Mouse (Mus musculus) kidney, embryonic 14.5 days (tissue): Measurements from ENCODE around the gene Hnrnpul2. TPM values are rescaled to one million over a fixed set of nuclear protein-coding genes. Genes with fewer than 3 reads are reported as not detected.

Source experiments
- ATAC-seq: fragments of 200-750 bp; cut with Nextera tagmentation; 2 replicates; pipeline ENCODE4 v1.8.0; 2017; ENCODE audit warnings: moderate number of reproducible peaks, mild to moderate bottlenecking, moderate TSS enrichment, moderate library complexity; ENCODE audit not compliant: low FRiP score, low TSS enrichment
- H3K27ac ChIP-seq: fragments of 300-500 bp; sonication (generic); 2 replicates; pipeline ENCODE4 v1.5.1; 2014; ENCODE audit warnings: low read depth, mild to moderate bottlenecking, low read length, moderate library complexity, mixed read lengths
- H3K27me3 ChIP-seq: fragments of 300-500 bp; sonication (generic); 2 replicates; pipeline ENCODE4 v1.6.1; 2014; ENCODE audit warnings: mild to moderate bottlenecking, low read length; ENCODE audit not compliant: control insufficient read depth, insufficient read depth
- H3K36me3 ChIP-seq: fragments of 300-500 bp; sonication (generic); 2 replicates; pipeline ENCODE4 v1.6.1; 2014; ENCODE audit warnings: low read length, mixed read lengths; ENCODE audit not compliant: control insufficient read depth, insufficient read depth
- H3K4me1 ChIP-seq: fragments of 300-500 bp; sonication (generic); 2 replicates; pipeline ENCODE4 v1.6.1; 2014; ENCODE audit warnings: low read length, mixed read lengths; ENCODE audit not compliant: control insufficient read depth, insufficient read depth
- H3K4me2 ChIP-seq: fragments of 300-500 bp; sonication (generic); replicated peaks from 2 replicates; pipeline ENCODE4 v1.6.1; 2014; ENCODE audit warnings: low read depth, mild to moderate bottlenecking, low read length
- H3K4me3 ChIP-seq: fragments of 300-500 bp; sonication (generic); 2 replicates; pipeline ENCODE4 v1.5.1; 2014; ENCODE audit warnings: mild to moderate bottlenecking, low read length
- H3K9ac ChIP-seq: fragments of 300-500 bp; sonication (generic); 2 replicates; pipeline ENCODE4 v1.6.1; 2014; ENCODE audit warnings: low read depth, mild to moderate bottlenecking, low read length, moderate library complexity
- H3K9me3 ChIP-seq: fragments of 300-500 bp; sonication (generic); 2 replicates; pipeline ENCODE4 v1.6.1; 2016; ENCODE audit warnings: low read length; ENCODE audit not compliant: control insufficient read depth
- WGBS: fragments of 180-500 bp; shearing (Covaris S2); extraction: QIAGEN DNeasy Blood & Tissue Kit; methylation state at CpG from one replicate; pipeline ENCODE4 v1.1.7; 2014; 5-methylcytosine and 5-hydroxymethylcytosine counted together
- polyA plus RNA-seq: library from polyadenylated mRNA; unstranded; fragments of >200 nt; fragmentation: Nextera tagmentation; extraction: Ambion mirVana; gene quantifications from 2 replicates; pipeline ENCODE4 v1.2.1, GENCODE M21; 2014

Hnrnpul2 gene
- polyA plus RNA-seq, 1 experiment from 2014 or later, result 9.3 TPM

GRCm38 (mm10) chr19:8788521-8788920, 31.3 kb upstream of the Hnrnpul2 start:
- H3K9ac ChIP-seq, result no peak overlapping the region
- 29% methylated on average over 3 of the region's 3 CpGs for WGBS
- no peak overlapping the region for H3K27ac ChIP-seq
- no peaks in the 10 kb centered on the region for H3K27me3 ChIP-seq
- no peaks in the 10 kb centered on the region for H3K9me3 ChIP-seq
- H3K4me1 ChIP-seq, result 0 out of 2 replicates have a peak, but pooled peaks cover 6% of the 10 kb centered on the region
- H3K4me2 ChIP-seq, result no peak overlapping the region
- H3K4me3 ChIP-seq, result no peak overlapping the region
- H3K36me3 ChIP-seq, result peaks cover 18% of the 10 kb centered on the region
- no peak for ATAC-seq

GRCm38 (mm10) chr19:8789171-8789570, 30.6 kb upstream of the Hnrnpul2 start:
- Histone ChIP-seq H3K27me3 (no peaks in the 10 kb centered on the region), H3K9ac (no peak overlapping the region), H3K36me3 (peaks cover 19% of the 10 kb centered on the region), H3K27ac (no peak overlapping the region), H3K4me2 (no peak overlapping the region), H3K4me1 (0 out of 2 replicates have a peak, but pooled peaks cover 6% of the 10 kb centered on the region), H3K4me3 (no peak overlapping the region), H3K9me3 (no peaks in the 10 kb centered on the region)
- no peak for ATAC-seq
- WGBS, result 38% methylated on average over 1 of the region's 1 CpGs

GRCm38 (mm10) chr19:8790171-8790570, 29.6 kb upstream of the Hnrnpul2 start:
- WGBS, result 76% methylated on average over 7 of the region's 7 CpGs
- Histone ChIP-seq H3K4me1 (0 out of 2 replicates have a peak, but pooled peaks cover 5% of the 10 kb centered on the region), H3K9ac (no peak overlapping the region)

GRCm38 (mm10) chr19:8798264-8798946, 21.4 kb upstream of the Hnrnpul2 start, which contains the start of gene Polr2g:
Gene Polr2g, minus strand, starts transcription at chr19:8798577.
- 1% methylated on average over 25 of the region's 25 CpGs for WGBS
- ATAC-seq, result peak; percentile 77

More at GRCm38 (mm10) chr19:8790171-8790570, 29.6 kb upstream of the Hnrnpul2 start:
- ATAC-seq, result no peak
- Histone ChIP-seq H3K27me3 (no peaks in the 10 kb centered on the region), H3K27ac (no peak overlapping the region), H3K36me3 (peaks cover 29% of the 10 kb centered on the region), H3K9me3 (no peaks in the 10 kb centered on the region), H3K4me3 (no peak overlapping the region), H3K4me2 (no peak overlapping the region)

GRCm38 (mm10) chr19:8798947-8799315, 20.9 kb upstream of the Hnrnpul2 start:
- Histone ChIP-seq H3K4me3 (peak overlapping the region; percentile 82), H3K9ac (peak overlapping the region; percentile 87; the same call in 1 of the 2 replicates), H3K9me3 (no peaks in the 10 kb centered on the region), H3K36me3 (peaks cover 23% of the 10 kb centered on the region), H3K27ac (no peak overlapping the region), H3K4me1 (peaks cover 20% of the 10 kb centered on the region; the same call in 1 of the 2 replicates), H3K27me3 (no peaks in the 10 kb centered on the region), H3K4me2 (peak overlapping the region; percentile 75)
- no peak for ATAC-seq

More at GRCm38 (mm10) chr19:8798264-8798946, 21.4 kb upstream of the Hnrnpul2 start, which contains the start of gene Polr2g:
- Histone ChIP-seq H3K9me3 (no peaks in the 10 kb centered on the region), H3K4me2 (peak within 1 kb of the TSS; percentile 75), H3K27me3 (no peaks in the 10 kb centered on the region), H3K4me3 (peak within 1 kb of the TSS; percentile 82), H3K36me3 (peaks cover 24% of the 10 kb centered on the region), H3K27ac (peak within 1 kb of the TSS; percentile 57; the same call in 1 of the 2 replicates), H3K9ac (peak within 1 kb of the TSS; percentile 87), H3K4me1 (peaks cover 18% of the 10 kb centered on the region; the same call in 1 of the 2 replicates)

GRCm38 (mm10) chr19:8802130-8802821, 17.5 kb upstream of the Hnrnpul2 start, which contains the start of gene Zbtb3:
Gene Zbtb3, plus strand, starts transcription at chr19:8802555.
- Histone ChIP-seq H3K36me3 (peaks cover 28% of the 10 kb centered on the region), H3K9ac (peak within 1 kb of the TSS; percentile 47; the same call in 1 of the 2 replicates), H3K27me3 (no peaks in the 10 kb centered on the region), H3K4me2 (peak within 1 kb of the TSS; percentile 56), H3K4me1 (peaks cover 20% of the 10 kb centered on the region; the same call in 1 of the 2 replicates), H3K4me3 (peak within 1 kb of the TSS; percentile 61), H3K9me3 (no peaks in the 10 kb centered on the region), H3K27ac (peak within 1 kb of the TSS; percentile 85)
- peak; percentile 97 for ATAC-seq
- WGBS, result under 1% methylated on average over 30 of the region's 30 CpGs

GRCm38 (mm10) chr19:8803204-8803780, 16.5 kb upstream of the Hnrnpul2 start:
- peaks cover 36% of the 10 kb centered on the region for H3K36me3 ChIP-seq
- WGBS, result 94% methylated on average over 9 of the region's 9 CpGs
- ATAC-seq, result no peak
- H3K27ac ChIP-seq, result no peak overlapping the region
- peaks cover 15% of the 10 kb centered on the region; the same call in 1 of the 2 replicates for H3K4me1 ChIP-seq
- no peaks in the 10 kb centered on the region for H3K27me3 ChIP-seq
- peak overlapping the region; percentile 61 for H3K4me3 ChIP-seq
- H3K9me3 ChIP-seq, result no peaks in the 10 kb centered on the region
- 0 out of 2 replicates have a peak overlapping the region, but pooled peaks have one; percentile 31 for H3K9ac ChIP-seq
- H3K4me2 ChIP-seq, result peak overlapping the region; percentile 56

- 92% methylated on average over 11 of the region's 11 CpGs for WGBS
- H3K4me3 ChIP-seq, result no peak overlapping the region
- H3K36me3 ChIP-seq, result peaks cover 42% of the 10 kb centered on the region
- peaks cover 15% of the 10 kb centered on the region; the same call in 1 of the 2 replicates for H3K4me1 ChIP-seq
- H3K4me2 ChIP-seq, result no peak overlapping the region
- H3K27ac ChIP-seq, result no peak overlapping the region
- no peak overlapping the region for H3K9ac ChIP-seq
- no peak for ATAC-seq
- no peaks in the 10 kb centered on the region for H3K27me3 ChIP-seq
- H3K9me3 ChIP-seq, result no peaks in the 10 kb centered on the region
Observed at GRCm38 (mm10) chr19:8803879-8804660, 15.7 kb upstream of the Hnrnpul2 start.
